Mouse (Mus musculus): ENCODE measurements around the gene Nfib. TPM values are rescaled to one million over a fixed set of nuclear protein-coding genes. Genes with fewer than 3 reads are reported as not detected.

Gene Nfib
- total and polyA plus RNA-seq, 3 experiments, result 0.04 to 0.11 (median 0.09) TPM

DNA sequence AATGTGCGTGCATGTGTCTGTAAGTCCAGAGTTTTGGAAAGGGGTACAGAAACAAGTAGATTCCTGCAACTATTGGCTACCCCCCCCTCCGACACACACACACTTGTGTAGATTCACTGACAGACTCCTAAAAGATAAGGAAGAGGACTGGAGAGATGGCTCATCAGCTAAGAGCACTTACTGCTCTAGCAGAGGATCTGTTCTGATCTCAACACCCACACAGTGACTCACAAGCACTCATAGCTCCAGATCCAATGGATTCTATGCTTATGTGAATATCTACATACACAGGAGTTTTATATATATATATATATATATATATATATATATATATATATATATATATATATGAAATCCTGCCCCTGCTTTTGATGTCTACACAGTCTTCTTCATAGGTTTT is 146.7 kb downstream of the Nfib start:
- Histone ChIP-seq H3K36me3 (replicated peaks in 1 of 2; ENCODE audit: control insufficient read depth in 1 of 2, insufficient read depth in 1 of 2, low read length in 1 of 2) (no peaks in the 10 kb centered on the region), H3K9me3 (replicated peaks; ENCODE audit: low read length) (no peaks in the 10 kb centered on the region), H3K4me1 (ENCODE audit: control insufficient read depth in 1 of 2, insufficient read depth in 2 of 2) (no peaks in the 10 kb centered on the region), H3K4me2 (ENCODE audit: insufficient read depth, low read depth, poor library complexity, severe bottlenecking) (no peak overlapping the region), H3K4me3 (replicated peaks in 1 of 3; ENCODE audit: low read depth in 2 of 3, low read length in 2 of 3, poor library complexity in 1 of 3) (no peak overlapping the region), H3K27ac (ENCODE audit: insufficient read depth, low read depth) (no peak overlapping the region), H3K9ac (ENCODE audit: insufficient read depth, low read depth) (no peak overlapping the region), H3K79me2 (replicated peaks; ENCODE audit: control insufficient read depth, extremely low read depth, insufficient read depth, poor library complexity, severe bottlenecking) (no peaks in the 10 kb centered on the region), H3K27me3 (replicated peaks) (no peaks in the 10 kb centered on the region)
- DNase-seq (ENCODE audit: extremely low read depth), result no peak
- dilution Hi-C loops (cut with MboI; ENCODE audit: extremely low pct_ligation_motif_present, extremely low pct_unique_long_range_greater_than_20kb, low sequenced_read_pairs), result no loop called here
- in situ Hi-C loops (cut with MboI; ENCODE audit: low pct_ligation_motif_present, low pct_unique_long_range_greater_than_20kb, low sequenced_read_pairs), result no loop called here
- TF ChIP-seq HCFC1 (IDR thresholded peaks at IDR 0.05; ENCODE audit: low read depth, low read length) (no peak), ZKSCAN1 (IDR thresholded peaks at IDR 0.05; ENCODE audit: borderline replicate concordance, low read depth, low read length) (no peak), CHD1 (IDR thresholded peaks at IDR 0.05; ENCODE audit: low read depth, low read length) (no peak), ZMIZ1 (IDR thresholded peaks at IDR 0.05; ENCODE audit: low read depth, low read length) (no peak), MYC (IDR thresholded peaks at IDR 0.05; ENCODE audit: low read depth, low read length) (no peak), ZNF384 (IDR thresholded peaks at IDR 0.05; ENCODE audit: low read depth, low read length) (no peak), GABPA (IDR thresholded peaks at IDR 0.05; ENCODE audit: insufficient replicate concordance, low read depth, low read length) (no peak), USF1 (IDR thresholded peaks at IDR 0.05; ENCODE audit: low read depth, low read length) (no peak), ZC3H11A (IDR thresholded peaks at IDR 0.05; ENCODE audit: low read depth, low read length) (no peak), MEF2A (IDR thresholded peaks at IDR 0.05; ENCODE audit: borderline replicate concordance, low read depth, low read length) (no peak), ELF1 (IDR thresholded peaks at IDR 0.05; ENCODE audit: low read depth, low read length) (no peak), MXI1 (IDR thresholded peaks at IDR 0.05; ENCODE audit: low read depth, low read length) (no peak), RCOR1 (conservative IDR thresholded peaks at IDR 0.05; ENCODE audit: low read depth, low read length) (no peak), CTCF (conservative IDR thresholded peaks at IDR 0.05 in 1 of 2, IDR thresholded peaks at IDR 0.05 in 1 of 2; ENCODE audit: low read depth in 2 of 2, low read length in 2 of 2) (no peak), IRF4 (IDR thresholded peaks at IDR 0.05; ENCODE audit: low read depth, low read length) (no peak), SMC3 (IDR thresholded peaks at IDR 0.05; ENCODE audit: low read depth, low read length) (no peak), JUND (conservative IDR thresholded peaks at IDR 0.05; ENCODE audit: low read depth, low read length) (no peak), TBP (conservative IDR thresholded peaks at IDR 0.05; ENCODE audit: low read depth, low read length) (no peak), POLR2A (IDR thresholded peaks at IDR 0.05; ENCODE audit: low read depth, low read length) (no peak), JUN (IDR thresholded peaks at IDR 0.05; ENCODE audit: insufficient read depth, low read depth, low read length) (no peak)

DNA sequence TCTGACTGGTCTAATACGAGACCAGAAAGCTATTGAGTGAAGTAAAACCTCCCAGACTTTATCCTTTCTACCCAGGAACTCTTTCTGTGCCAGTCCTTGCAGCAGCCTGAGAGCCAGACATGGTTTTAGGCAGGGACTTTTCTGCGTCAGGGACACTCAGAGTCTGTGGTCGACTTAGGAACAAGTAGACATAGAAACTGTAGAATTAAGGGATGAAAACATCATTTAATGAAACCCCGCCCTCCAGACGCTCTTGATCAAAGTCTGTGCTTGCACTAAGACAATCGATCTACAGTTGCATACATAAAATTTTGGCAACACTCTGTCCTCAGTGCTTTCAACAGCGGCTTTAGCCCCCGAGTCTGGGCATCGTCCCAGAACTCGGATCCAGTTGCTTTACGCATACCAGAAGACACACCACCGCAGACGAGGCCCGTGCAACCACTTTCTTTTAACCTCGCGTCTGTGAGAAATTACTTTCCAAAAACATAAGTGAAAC is 149.8 kb downstream of the Nfib start:
- Histone ChIP-seq H3K4me1 (ENCODE audit: control insufficient read depth in 1 of 2, insufficient read depth in 2 of 2) (no peaks in the 10 kb centered on the region), H3K79me2 (replicated peaks; ENCODE audit: control insufficient read depth, extremely low read depth, insufficient read depth, poor library complexity, severe bottlenecking) (no peaks in the 10 kb centered on the region), H3K4me3 (replicated peaks in 1 of 3; ENCODE audit: low read depth in 2 of 3, low read length in 2 of 3, poor library complexity in 1 of 3) (no peak overlapping the region), H3K9ac (ENCODE audit: insufficient read depth, low read depth) (no peak overlapping the region), H3K4me2 (ENCODE audit: insufficient read depth, low read depth, poor library complexity, severe bottlenecking) (no peak overlapping the region), H3K9me3 (replicated peaks; ENCODE audit: low read length) (no peaks in the 10 kb centered on the region), H3K36me3 (replicated peaks in 1 of 2; ENCODE audit: control insufficient read depth in 1 of 2, insufficient read depth in 1 of 2, low read length in 1 of 2) (no peaks in the 10 kb centered on the region), H3K27me3 (replicated peaks) (no peaks in the 10 kb centered on the region), H3K27ac (ENCODE audit: insufficient read depth, low read depth) (no peak overlapping the region)
- dilution Hi-C loops (cut with MboI; ENCODE audit: extremely low pct_ligation_motif_present, extremely low pct_unique_long_range_greater_than_20kb, low sequenced_read_pairs), result no loop called here
- in situ Hi-C loops (cut with MboI; ENCODE audit: low pct_ligation_motif_present, low pct_unique_long_range_greater_than_20kb, low sequenced_read_pairs), result no loop called here
- TF ChIP-seq E2F4 (IDR thresholded peaks at IDR 0.05; ENCODE audit: insufficient replicate concordance, low read depth, low read length) (no peak), EP300 (IDR thresholded peaks at IDR 0.05; ENCODE audit: low read length) (no peak), NRF1 (IDR thresholded peaks at IDR 0.05; ENCODE audit: low read depth, low read length) (no peak), TBP (conservative IDR thresholded peaks at IDR 0.05; ENCODE audit: low read depth, low read length) (no peak), TCF12 (IDR thresholded peaks at IDR 0.05; ENCODE audit: low read depth, low read length) (no peak)
- no peak for DNase-seq (ENCODE audit: extremely low read depth)

Data from CH12.LX (cell line).